Mouse (Mus musculus) embryonic facial prominence, embryonic 14.5 days (tissue): Measurements from ENCODE around the gene Lcn5. TPM values are rescaled to one million over a fixed set of nuclear protein-coding genes. Genes with fewer than 3 reads are reported as not detected.
A peak's percentile ranks its signal among the peaks of the same experiment; 100 is the strongest.

ENCODE experiments used
- ATAC-seq: fragments of 200-750 bp; cut with Nextera tagmentation; 2 replicates; pipeline ENCODE4 v1.8.0; 2017; ENCODE audit warnings: low read depth, moderate number of reproducible peaks, moderate TSS enrichment
- DNase-seq: peaks from one replicate; pipeline ENCODE4 v3.0.0-alpha.2; 2015; ENCODE audit warnings: low spot score
- H3K27ac ChIP-seq: fragments of 300-500 bp; sonication (generic); replicated peaks from 2 replicates; pipeline ENCODE4 v1.5.1; 2014; ENCODE audit warnings: low read depth, mild to moderate bottlenecking, low read length, moderate library complexity
- H3K27me3 ChIP-seq: fragments of 300-500 bp; sonication (generic); replicated peaks from 2 replicates; pipeline ENCODE4 v1.6.1; 2014; ENCODE audit warnings: low read length; ENCODE audit not compliant: control insufficient read depth, insufficient read depth
- H3K36me3 ChIP-seq: fragments of 300-500 bp; sonication (generic); 2 replicates; pipeline ENCODE4 v1.6.1; 2014; ENCODE audit warnings: low read length, mixed read lengths; ENCODE audit not compliant: control insufficient read depth, insufficient read depth
- H3K4me1 ChIP-seq: fragments of 300-500 bp; sonication (generic); 2 replicates; pipeline ENCODE4 v1.6.1; 2014; ENCODE audit warnings: antibody characterized with exemption, low read length; ENCODE audit not compliant: control insufficient read depth, insufficient read depth
- H3K4me2 ChIP-seq: fragments of 300-500 bp; sonication (generic); 2 replicates; pipeline ENCODE4 v1.6.1; 2014; ENCODE audit warnings: low read depth, mild to moderate bottlenecking, low read length, moderate library complexity, mixed read lengths
- H3K4me3 ChIP-seq: fragments of 300-500 bp; sonication (generic); 2 replicates; pipeline ENCODE4 v1.5.1; 2014; ENCODE audit warnings: low read depth, mild to moderate bottlenecking, low read length
- H3K9ac ChIP-seq: fragments of 300-500 bp; sonication (generic); 2 replicates; pipeline ENCODE4 v1.6.1; 2014; ENCODE audit warnings: low read depth, mild to moderate bottlenecking, low read length, moderate library complexity, mixed read lengths
- H3K9me3 ChIP-seq: fragments of 300-500 bp; sonication (generic); 2 replicates; pipeline ENCODE4 v1.6.1; 2016; ENCODE audit warnings: low read length; ENCODE audit not compliant: control insufficient read depth
- WGBS: fragments of 180-500 bp; shearing (Covaris S2); extraction: QIAGEN DNeasy Blood & Tissue Kit; methylation state at CpG from one replicate; pipeline ENCODE4 v1.1.7; 2014; 5-methylcytosine and 5-hydroxymethylcytosine counted together
- polyA plus RNA-seq: library from polyadenylated mRNA; unstranded; fragments of >200 nt; fragmentation: Nextera tagmentation; extraction: Ambion mirVana; gene quantifications from 2 replicates; pipeline ENCODE4 v1.2.1, GENCODE M21; 2014

Lcn5 gene
- polyA plus RNA-seq = not detected in 2 replicates

DNA sequence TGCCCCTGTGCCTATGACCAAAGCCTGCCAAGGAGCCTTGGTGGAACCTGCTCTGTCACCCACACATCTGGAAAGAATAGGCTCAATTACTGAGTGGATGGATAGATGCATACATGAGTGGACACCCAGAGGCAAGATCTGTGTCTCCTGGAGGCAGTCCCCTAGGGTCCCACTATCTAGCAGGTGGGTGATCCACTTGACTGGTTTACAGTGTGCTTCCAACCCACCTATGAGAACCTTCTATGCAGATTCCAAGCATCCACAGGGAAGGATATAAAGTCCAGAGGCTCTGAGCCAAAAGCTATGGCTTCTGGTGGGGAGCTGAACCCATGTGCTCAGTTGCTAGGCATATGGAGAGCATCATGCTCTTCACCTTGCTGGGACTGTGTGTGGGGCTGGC is at the start of gene Lcn5:
Lcn5 (plus strand) TSS at position 301 of the 400 bp plus-strand sequence.
- no peak within 1 kb of the TSS for H3K27ac ChIP-seq
- no peaks in the 10 kb centered on the region for H3K4me1 ChIP-seq
- H3K9me3 ChIP-seq = no peaks in the 10 kb centered on the region
- H3K36me3 ChIP-seq = no peaks in the 10 kb centered on the region
- no peak within 1 kb of the TSS for H3K4me3 ChIP-seq
- no peak within 1 kb of the TSS for H3K4me2 ChIP-seq
- ATAC-seq (no peak), DNase-seq (no peak)
- H3K9ac ChIP-seq = no peak within 1 kb of the TSS
- H3K27me3 ChIP-seq = no peaks in the 10 kb centered on the region

DNA sequence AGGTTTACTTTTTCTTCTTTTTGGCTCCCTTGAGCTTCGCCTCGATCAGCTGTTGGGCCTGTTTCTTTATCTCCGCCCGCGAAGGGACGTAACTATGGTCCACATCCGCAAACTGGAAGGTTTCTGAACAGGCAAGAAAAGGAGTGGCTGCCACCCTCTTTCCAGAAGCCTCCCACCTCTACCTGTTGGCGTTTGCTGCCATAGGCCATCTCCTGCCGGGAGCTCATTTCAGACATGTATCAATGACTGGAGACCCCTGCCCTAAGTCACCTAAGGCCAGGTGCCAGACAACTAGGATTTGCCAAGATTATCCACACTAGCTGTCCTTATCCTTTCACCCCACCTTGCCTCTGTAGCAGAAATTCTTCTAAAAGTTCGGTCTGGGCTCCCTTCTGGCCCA is 49.1 kb upstream of the Lcn5 start:
- H3K36me3 ChIP-seq = 0 out of 2 replicates have a peak, but pooled peaks cover 3% of the 10 kb centered on the region
- H3K9me3 ChIP-seq = no peaks in the 10 kb centered on the region
- peak overlapping the region; percentile 99 for H3K9ac ChIP-seq
- peak overlapping the region; percentile 99 for H3K4me3 ChIP-seq
- 63% methylated on average over 10 of the region's 10 CpGs for WGBS
- no peaks in the 10 kb centered on the region for H3K27me3 ChIP-seq
- ATAC-seq (0 out of 2 replicates have a peak, but pooled peaks have one; percentile 1), DNase-seq (no peak)
- peaks cover 17% of the 10 kb centered on the region for H3K4me1 ChIP-seq
- H3K27ac ChIP-seq = peak overlapping the region; percentile 96
- H3K4me2 ChIP-seq = peak overlapping the region; percentile 69

DNA sequence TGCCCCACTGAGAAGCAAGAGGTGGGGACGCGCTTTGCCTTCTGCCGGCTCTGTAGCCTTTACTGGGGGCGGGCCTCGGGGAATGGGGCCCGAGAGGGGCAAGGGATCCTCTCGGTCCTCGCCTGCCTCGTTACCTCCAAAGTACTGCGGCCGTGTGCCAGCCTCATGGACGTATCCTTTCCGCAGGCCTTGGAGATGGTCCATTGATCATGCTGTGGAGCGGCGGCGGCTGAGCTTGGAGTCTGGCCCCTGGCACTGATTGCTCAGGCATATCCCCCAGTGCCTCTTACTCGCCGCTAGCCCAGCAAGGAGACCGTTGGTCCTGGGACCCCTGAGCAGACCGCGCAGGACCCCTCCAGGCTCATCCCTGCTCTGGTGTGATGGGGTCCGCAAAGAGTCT is 41.4 kb upstream of the Lcn5 start:
- Histone ChIP-seq H3K4me2 (peak overlapping the region; percentile 27), H3K4me1 (peaks cover 9% of the 10 kb centered on the region), H3K27me3 (peaks cover 32% of the 10 kb centered on the region), H3K9me3 (no peaks in the 10 kb centered on the region), H3K27ac (no peak overlapping the region), H3K9ac (no peak overlapping the region), H3K36me3 (no peaks in the 10 kb centered on the region), H3K4me3 (peak overlapping the region; percentile 17; the same call in 1 of the 2 replicates)
- 23% methylated on average over 13 of the region's 22 CpGs for WGBS
- ATAC-seq = no peak
- DNase-seq = no peak

DNA sequence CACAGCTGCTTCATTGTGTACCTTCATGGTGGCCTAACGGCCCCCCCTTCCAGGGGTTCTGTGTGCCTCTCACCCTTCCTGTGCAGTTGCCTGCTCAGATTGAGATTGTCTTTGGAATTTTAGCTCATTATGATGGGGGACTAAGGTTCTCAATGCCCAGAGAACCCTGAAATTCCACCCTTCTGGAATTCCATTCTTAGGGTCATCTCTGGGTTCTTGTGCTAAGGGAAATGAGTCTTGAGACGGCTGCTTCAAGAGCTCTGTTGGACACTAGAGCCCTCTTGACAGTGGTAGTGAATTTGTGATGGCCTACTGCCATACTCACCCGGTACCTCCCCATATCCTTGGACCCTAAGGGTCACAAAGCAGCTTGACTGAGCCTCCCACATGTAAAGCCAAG is 40.2 kb upstream of the Lcn5 start, which contains the start of gene Ccdc183:
Ccdc183 (minus strand) TSS at position 101 of the 400 bp plus-strand sequence.
- no peak within 1 kb of the TSS for H3K4me3 ChIP-seq
- DNase-seq (no peak), ATAC-seq (no peak)
- 82% methylated on average over 3 of the region's 3 CpGs for WGBS
- no peak within 1 kb of the TSS for H3K27ac ChIP-seq
- H3K9ac ChIP-seq = no peak within 1 kb of the TSS
- no peak within 1 kb of the TSS; the same call in 1 of the 2 replicates for H3K4me2 ChIP-seq
- H3K9me3 ChIP-seq = no peaks in the 10 kb centered on the region
- H3K36me3 ChIP-seq = no peaks in the 10 kb centered on the region
- peaks cover 10% of the 10 kb centered on the region for H3K4me1 ChIP-seq
- H3K27me3 ChIP-seq = peaks cover 32% of the 10 kb centered on the region

DNA sequence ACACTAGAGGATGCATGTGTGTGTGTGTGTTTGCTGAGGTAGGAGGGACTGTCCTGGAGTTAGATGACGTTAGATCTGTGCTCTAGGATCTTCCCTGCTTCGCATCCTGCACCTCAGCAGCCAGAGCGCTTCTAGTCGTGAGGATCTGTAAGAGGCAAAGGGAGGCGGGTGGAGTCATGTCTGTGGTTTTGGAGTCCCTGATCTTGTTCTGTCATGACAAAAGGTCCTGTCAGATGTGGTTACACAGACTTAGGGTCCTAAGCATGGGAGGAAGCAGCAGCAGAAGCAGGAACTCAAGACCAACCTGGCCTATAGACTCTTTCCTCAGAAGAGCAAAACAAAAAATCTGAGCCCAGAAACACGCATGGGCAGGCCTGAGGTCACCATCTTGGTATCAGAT is 37.4 kb upstream of the Lcn5 start:
- DNase-seq (no peak), ATAC-seq (no peak)
- H3K27me3 ChIP-seq = peaks cover 25% of the 10 kb centered on the region
- H3K36me3 ChIP-seq = no peaks in the 10 kb centered on the region
- 62% methylated on average over 6 of the region's 6 CpGs for WGBS
- no peak overlapping the region for H3K9ac ChIP-seq
- H3K4me2 ChIP-seq = no peak overlapping the region
- H3K4me3 ChIP-seq = no peak overlapping the region
- H3K9me3 ChIP-seq = no peaks in the 10 kb centered on the region
- peaks cover 10% of the 10 kb centered on the region for H3K4me1 ChIP-seq
- H3K27ac ChIP-seq = no peak overlapping the region

DNA sequence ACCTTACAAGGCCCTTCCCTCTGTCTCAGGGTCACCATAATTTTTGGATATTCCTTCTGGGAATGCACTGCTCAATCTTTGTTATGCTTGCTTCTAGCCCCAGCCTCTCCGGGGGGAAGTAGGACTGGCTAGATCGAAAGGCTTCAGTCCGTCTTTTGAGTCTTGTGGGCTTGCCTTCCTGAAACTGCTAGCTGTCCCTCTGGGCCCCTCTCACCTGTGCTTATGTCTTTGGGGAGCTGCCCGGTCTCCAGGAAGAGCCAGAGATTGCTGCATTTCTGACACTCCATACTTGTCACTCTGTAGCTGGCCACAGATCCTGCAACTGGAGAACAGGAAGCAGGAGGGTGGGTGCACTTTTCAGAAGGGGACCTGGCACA is 36.9 kb upstream of the Lcn5 start:
- H3K9ac ChIP-seq = no peak overlapping the region
- H3K4me2 ChIP-seq = peak overlapping the region; percentile 88

DNA sequence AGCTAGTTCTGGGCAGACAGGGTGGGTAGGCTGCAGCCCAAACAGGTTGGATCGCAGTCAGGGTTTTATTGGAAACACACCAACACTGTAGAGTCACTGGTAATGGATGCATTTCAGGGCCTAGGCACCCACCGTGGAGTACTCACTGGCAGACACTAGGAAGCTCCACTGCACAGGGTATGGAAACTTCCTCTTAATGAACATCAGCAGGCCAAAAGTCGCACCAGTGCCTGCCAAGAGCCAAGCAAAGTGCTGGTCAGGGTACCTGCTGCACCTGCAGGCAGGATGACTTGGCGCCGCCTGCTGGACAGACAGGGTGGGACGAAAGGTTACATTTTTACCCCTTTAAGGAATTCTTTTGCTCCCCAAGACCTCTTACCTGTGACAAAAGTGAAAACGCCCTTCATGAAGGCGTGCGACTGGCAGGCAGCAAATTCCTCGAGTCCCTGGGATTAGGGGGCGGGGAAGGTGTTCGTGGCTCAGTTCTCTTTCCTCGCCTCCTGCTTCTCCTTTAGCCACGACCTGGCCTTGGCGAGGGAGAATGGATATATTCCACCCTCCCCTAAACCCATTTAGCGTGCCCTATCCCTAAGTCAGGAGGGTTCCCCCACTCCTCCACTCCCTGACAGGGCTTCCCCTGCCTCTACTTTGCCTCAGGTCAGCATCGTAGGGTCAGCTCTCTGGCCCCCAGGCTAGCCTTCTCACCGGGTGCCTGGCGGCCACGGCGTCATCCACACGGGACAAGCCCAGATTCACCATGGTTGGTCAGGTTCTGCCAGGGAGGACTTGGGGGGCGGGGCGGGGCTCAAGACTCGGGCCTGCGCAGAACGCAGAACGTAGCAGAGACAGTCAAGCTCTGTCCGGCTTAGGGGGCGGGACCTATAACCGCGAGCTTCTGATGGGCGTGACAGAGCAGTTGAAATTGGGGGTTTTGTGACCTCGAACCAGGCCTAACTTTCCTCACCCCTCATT is 36.2 kb upstream of the Lcn5 start, which contains the start of gene Tmem141:
Tmem141 (minus strand) TSS at position 777 of the 972 bp plus-strand sequence.
- Histone ChIP-seq H3K27me3 (peaks cover 14% of the 10 kb centered on the region), H3K27ac (peak within 1 kb of the TSS; percentile 62), H3K36me3 (no peaks in the 10 kb centered on the region), H3K9ac (peak within 1 kb of the TSS; percentile 66), H3K4me2 (peak within 1 kb of the TSS; percentile 88), H3K4me3 (peak within 1 kb of the TSS; percentile 51), H3K4me1 (peaks cover 5% of the 10 kb centered on the region), H3K9me3 (no peaks in the 10 kb centered on the region)
- ATAC-seq (peak; percentile 95), DNase-seq (peak; percentile 92)
- WGBS = 8% methylated on average over 33 of the region's 34 CpGs

More for the DNA sequence above, 36.9 kb upstream of the Lcn5 start:
- Histone ChIP-seq H3K27me3 (peaks cover 20% of the 10 kb centered on the region), H3K4me3 (0 out of 2 replicates have a peak overlapping the region, but pooled peaks have one; percentile 51), H3K36me3 (no peaks in the 10 kb centered on the region), H3K4me1 (peaks cover 10% of the 10 kb centered on the region), H3K27ac (no peak overlapping the region), H3K9me3 (no peaks in the 10 kb centered on the region)
- ATAC-seq (no peak), DNase-seq (no peak)
- 80% methylated on average over 4 of the region's 4 CpGs for WGBS

DNA sequence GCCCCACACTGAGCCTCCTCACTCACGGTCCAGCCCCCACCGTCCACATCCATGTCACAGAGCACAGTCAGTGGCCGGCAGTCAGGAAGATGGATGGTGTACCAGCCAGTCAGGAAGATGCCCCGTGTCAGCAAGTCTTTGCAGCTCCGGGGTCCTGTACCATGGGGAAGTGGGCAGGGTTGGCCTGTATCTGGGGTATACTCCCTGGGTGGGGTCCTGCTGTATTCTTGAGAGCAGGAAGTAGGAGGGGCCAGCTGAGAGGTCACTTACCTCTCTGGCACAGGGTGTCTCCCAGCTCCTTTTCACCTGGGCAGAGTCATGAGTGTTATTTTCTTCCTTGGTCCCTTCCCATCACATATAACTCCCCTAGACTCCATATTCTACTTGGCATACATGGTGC is 31.8 kb upstream of the Lcn5 start:
- Histone ChIP-seq H3K4me1 (peaks cover 4% of the 10 kb centered on the region), H3K9ac (no peak overlapping the region), H3K36me3 (no peaks in the 10 kb centered on the region), H3K4me3 (no peak overlapping the region), H3K9me3 (no peaks in the 10 kb centered on the region), H3K27me3 (no peaks in the 10 kb centered on the region), H3K4me2 (no peak overlapping the region), H3K27ac (no peak overlapping the region)
- 51% methylated on average over 5 of the region's 5 CpGs for WGBS
- DNase-seq (no peak), ATAC-seq (no peak)
